Mouse (Mus musculus) heart, adult 2 months (tissue): Measurements from ENCODE around the gene Cacfd1.

Experiments
- CTCF ChIP-seq: fragments of 200-600 bp; IDR thresholded peaks from 2 replicates; pipeline ENCODE4 v1.8.1; 2022; ENCODE audit warnings: antibody characterized with exemption, mild to moderate bottlenecking, moderate library complexity
- EP300 ChIP-seq: fragments of 200-500 bp; IDR thresholded peaks from 2 replicates; pipeline ENCODE4 v1.6.1; 2011; ENCODE audit warnings: low read depth, low read length, control low read depth; ENCODE audit not compliant: insufficient read depth

DNA sequence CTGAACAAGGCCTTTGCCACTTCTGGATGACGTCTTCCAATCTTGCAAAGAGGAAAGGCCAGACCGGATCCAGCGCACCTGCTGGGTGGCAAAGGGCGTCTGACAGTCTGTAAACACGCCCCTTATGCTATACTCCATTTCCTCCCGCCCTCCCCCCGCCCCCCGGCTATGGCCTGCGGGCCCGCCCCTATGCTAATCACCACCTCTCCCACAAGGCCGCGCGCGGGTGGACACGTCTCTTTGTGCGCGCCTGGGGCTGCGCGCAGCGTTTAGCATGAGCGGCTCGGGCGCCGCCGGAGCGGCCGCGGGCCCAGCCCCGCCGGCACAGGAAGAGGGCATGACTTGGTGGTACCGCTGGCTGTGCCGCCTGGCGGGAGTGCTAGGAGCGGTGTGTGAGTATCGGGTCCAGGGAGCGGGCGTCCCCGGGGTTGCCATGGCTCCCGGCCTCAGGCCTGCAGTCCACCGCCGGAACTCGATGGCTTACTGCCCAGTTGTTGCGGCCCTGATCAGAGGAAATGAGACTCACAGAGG lies at the start of gene Cacfd1:
- peak; percentile 16; the same call in 1 of the 2 replicates for TF ChIP-seq CTCF
- TF ChIP-seq EP300: no peak
